Mouse (Mus musculus): ENCODE measurements around the gene Cadm3. TPM values are rescaled to one million over a fixed set of nuclear protein-coding genes. Genes with fewer than 3 reads are reported as not detected.

The Cadm3 gene
- total and polyA plus RNA-seq, 3 experiments, result 0.44 TPM; not detected in 2

DNA sequence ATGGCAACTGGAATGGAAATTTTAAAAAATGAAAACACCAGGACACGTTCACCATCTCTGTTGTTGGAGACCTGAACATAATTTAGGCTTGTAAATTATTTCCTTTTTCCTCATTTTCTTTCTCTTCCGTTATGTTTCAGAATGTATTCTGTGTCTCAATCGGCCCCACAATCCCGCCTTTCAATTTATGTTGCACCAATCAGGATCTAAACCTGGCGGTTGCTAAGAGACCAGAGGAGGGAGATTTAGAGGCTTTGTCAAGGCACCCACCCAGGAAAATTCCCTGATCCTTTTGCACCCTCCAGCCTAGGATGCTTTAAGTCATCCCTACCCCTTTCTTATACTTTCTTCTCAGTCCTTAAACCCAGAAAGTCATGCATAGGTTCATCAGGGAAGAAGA is 37.8 kb downstream of the Cadm3 start:
- TF ChIP-seq POLR2AphosphoS5 (IDR thresholded peaks at IDR 0.05; ENCODE audit: insufficient replicate concordance, low read depth, low read length), result no peak
- no peak for TF ChIP-seq TAL1 (conservative IDR thresholded peaks at IDR 0.05; ENCODE audit: low read depth, low read length)
- TF ChIP-seq GATA2 (IDR thresholded peaks at IDR 0.05; ENCODE audit: borderline replicate concordance, low read depth, low read length), result no peak
- TF ChIP-seq CTCF (IDR thresholded peaks at IDR 0.05; ENCODE audit: low read depth, low read length), result no peak
- TF ChIP-seq GATA1 (IDR thresholded peaks at IDR 0.05; ENCODE audit: borderline replicate concordance, low read length), result no peak
- no peak for DNase-seq (ENCODE audit: low spot score)
- H3K27me3 ChIP-seq (ENCODE audit: insufficient read depth, low read length), result no peaks in the 10 kb centered on the region
- no peaks in the 10 kb centered on the region for H3K36me3 ChIP-seq (replicated peaks)
- H3K4me3 ChIP-seq (ENCODE audit: low read depth, low read length), result no peak overlapping the region
- H3K4me1 ChIP-seq (ENCODE audit: insufficient read depth, low read depth, low read length), result peaks cover 15% of the 10 kb centered on the region; the same call in 1 of the 2 replicates
- ATAC-seq (ENCODE audit: extremely low read depth, insufficient number of reproducible peaks, low FRiP score, poor library complexity, severe bottlenecking), result no peak
- H3K9me3 ChIP-seq (replicated peaks), result peaks cover 17% of the 10 kb centered on the region

DNA sequence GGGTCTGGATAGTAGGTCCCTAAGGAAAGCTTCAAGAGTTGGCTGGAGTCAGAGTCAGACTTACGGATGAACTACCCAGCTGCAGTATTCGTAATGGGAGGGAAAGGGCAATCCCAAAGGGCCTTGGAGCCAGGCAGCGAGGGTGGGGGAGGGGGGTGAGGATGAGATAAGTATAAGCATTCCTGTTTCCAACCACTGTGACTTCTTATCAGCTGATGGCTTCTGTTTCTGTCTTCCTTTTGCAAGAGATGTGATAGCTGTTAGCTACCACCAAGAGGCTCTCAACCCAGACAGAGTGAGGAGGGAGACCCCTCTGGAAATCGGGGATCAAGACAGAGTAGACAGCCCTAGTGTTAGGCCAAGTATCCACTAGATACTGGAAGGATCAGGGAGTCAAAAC is 38.3 kb downstream of the Cadm3 start:
- no peaks in the 10 kb centered on the region for H3K36me3 ChIP-seq (replicated peaks)
- DNase-seq (ENCODE audit: low spot score), result no peak
- peak; percentile 54 for ATAC-seq (ENCODE audit: extremely low read depth, insufficient number of reproducible peaks, low FRiP score, poor library complexity, severe bottlenecking)

DNA sequence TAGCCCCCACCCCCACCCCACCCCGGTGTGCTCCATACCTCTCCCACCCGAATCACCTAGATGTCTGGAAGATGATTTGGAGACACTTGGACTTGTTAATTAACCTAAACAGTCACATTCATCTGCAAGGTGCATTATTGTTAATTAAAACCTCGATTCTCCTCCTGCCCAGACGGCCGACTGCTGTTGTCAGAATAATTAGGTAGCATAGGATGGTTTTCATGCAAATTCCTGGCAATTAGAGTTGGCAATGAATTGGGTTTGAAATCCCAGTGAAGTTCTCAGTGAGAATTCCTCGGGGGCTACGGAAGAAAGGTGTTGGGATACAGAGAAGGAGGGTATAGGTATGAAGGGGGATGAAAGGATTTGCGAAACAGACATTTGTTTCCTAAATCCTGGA is 39.0 kb downstream of the Cadm3 start:
- Histone ChIP-seq H3K27me3 (ENCODE audit: insufficient read depth, low read length) (no peaks in the 10 kb centered on the region), H3K4me1 (ENCODE audit: insufficient read depth, low read depth, low read length) (peaks cover 12% of the 10 kb centered on the region; the same call in 1 of the 2 replicates), H3K9me3 (replicated peaks) (peaks cover 13% of the 10 kb centered on the region), H3K4me3 (ENCODE audit: low read depth, low read length) (no peak overlapping the region), H3K36me3 (replicated peaks) (no peaks in the 10 kb centered on the region)
- no peak for TF ChIP-seq TAL1 (conservative IDR thresholded peaks at IDR 0.05; ENCODE audit: low read depth, low read length)
- no peak for TF ChIP-seq CTCF (IDR thresholded peaks at IDR 0.05; ENCODE audit: low read depth, low read length)
- TF ChIP-seq POLR2AphosphoS5 (IDR thresholded peaks at IDR 0.05; ENCODE audit: insufficient replicate concordance, low read depth, low read length), result no peak
- no peak for TF ChIP-seq GATA2 (IDR thresholded peaks at IDR 0.05; ENCODE audit: borderline replicate concordance, low read depth, low read length)
- no peak for TF ChIP-seq GATA1 (IDR thresholded peaks at IDR 0.05; ENCODE audit: borderline replicate concordance, low read length)
- no peak for ATAC-seq (ENCODE audit: extremely low read depth, insufficient number of reproducible peaks, low FRiP score, poor library complexity, severe bottlenecking)
- DNase-seq (ENCODE audit: low spot score), result no peak

More for the DNA sequence above, 38.3 kb downstream of the Cadm3 start:
- TF ChIP-seq GATA1 (IDR thresholded peaks at IDR 0.05; ENCODE audit: borderline replicate concordance, low read length), result no peak
- peak; percentile 34 for TF ChIP-seq TAL1 (conservative IDR thresholded peaks at IDR 0.05; ENCODE audit: low read depth, low read length)
- Histone ChIP-seq H3K4me3 (ENCODE audit: low read depth, low read length) (no peak overlapping the region), H3K4me1 (ENCODE audit: insufficient read depth, low read depth, low read length) (peaks cover 13% of the 10 kb centered on the region; the same call in 1 of the 2 replicates), H3K9me3 (replicated peaks) (peaks cover 14% of the 10 kb centered on the region), H3K27me3 (ENCODE audit: insufficient read depth, low read length) (no peaks in the 10 kb centered on the region)

DNA sequence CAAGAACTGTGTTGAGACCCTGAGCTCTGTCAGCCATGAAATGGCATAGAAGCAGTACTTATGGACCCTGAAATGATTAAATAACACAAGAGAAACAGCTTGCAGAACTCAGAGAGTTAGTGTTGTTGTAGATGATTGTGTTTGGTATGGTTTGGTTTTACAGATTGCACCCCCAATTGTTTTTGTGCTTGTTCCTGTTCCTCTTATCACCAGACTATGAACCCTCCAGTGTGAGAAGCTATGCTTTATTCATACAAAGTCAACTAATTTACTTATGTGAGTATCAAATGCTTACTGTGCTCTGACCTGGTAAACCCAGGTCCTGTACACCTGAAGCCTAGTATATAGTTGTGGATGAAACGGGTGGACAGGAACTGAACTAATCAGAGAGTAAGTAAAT is 40.9 kb downstream of the Cadm3 start:
- TF ChIP-seq POLR2AphosphoS5 (IDR thresholded peaks at IDR 0.05; ENCODE audit: insufficient replicate concordance, low read depth, low read length), result no peak
- no peak for TF ChIP-seq GATA2 (IDR thresholded peaks at IDR 0.05; ENCODE audit: borderline replicate concordance, low read depth, low read length)
- TF ChIP-seq CTCF (IDR thresholded peaks at IDR 0.05; ENCODE audit: low read depth, low read length), result no peak
- no peak for TF ChIP-seq TAL1 (conservative IDR thresholded peaks at IDR 0.05; ENCODE audit: low read depth, low read length)
- no peak for TF ChIP-seq GATA1 (IDR thresholded peaks at IDR 0.05; ENCODE audit: borderline replicate concordance, low read length)
- H3K4me3 ChIP-seq (ENCODE audit: low read depth, low read length), result no peak overlapping the region
- H3K36me3 ChIP-seq (replicated peaks), result no peaks in the 10 kb centered on the region
- peaks cover 3% of the 10 kb centered on the region; the same call in 1 of the 2 replicates for H3K9me3 ChIP-seq (replicated peaks)
- H3K4me1 ChIP-seq (ENCODE audit: insufficient read depth, low read depth, low read length), result peaks cover 14% of the 10 kb centered on the region
- no peaks in the 10 kb centered on the region for H3K27me3 ChIP-seq (ENCODE audit: insufficient read depth, low read length)
- no peak for DNase-seq (ENCODE audit: low spot score)
- no peak for ATAC-seq (ENCODE audit: extremely low read depth, insufficient number of reproducible peaks, low FRiP score, poor library complexity, severe bottlenecking)

DNA sequence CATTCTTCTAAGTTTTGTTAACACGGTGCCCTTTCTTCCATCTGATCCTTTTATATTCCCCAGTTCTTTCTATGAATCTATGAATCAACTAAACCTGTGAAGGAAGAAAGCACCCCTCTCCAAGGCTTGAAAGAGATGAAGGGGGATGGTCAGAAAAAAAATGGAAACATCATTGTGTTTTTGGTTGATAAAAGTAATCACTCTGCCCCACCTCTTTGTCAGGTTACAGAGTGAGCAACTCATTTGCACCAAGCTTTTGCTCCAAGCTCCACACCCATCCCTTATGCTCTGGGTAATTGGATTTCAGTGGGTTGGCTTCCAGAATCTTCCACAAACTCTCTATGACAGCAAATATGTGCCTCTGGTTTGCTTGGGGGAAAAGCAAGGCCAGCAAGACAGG is 42.1 kb downstream of the Cadm3 start:
- Histone ChIP-seq H3K36me3 (replicated peaks) (no peaks in the 10 kb centered on the region), H3K27me3 (ENCODE audit: insufficient read depth, low read length) (no peaks in the 10 kb centered on the region), H3K4me3 (ENCODE audit: low read depth, low read length) (no peak overlapping the region), H3K4me1 (ENCODE audit: insufficient read depth, low read depth, low read length) (peaks cover 16% of the 10 kb centered on the region), H3K9me3 (replicated peaks) (no peaks in the 10 kb centered on the region)
- TF ChIP-seq POLR2AphosphoS5 (IDR thresholded peaks at IDR 0.05; ENCODE audit: insufficient replicate concordance, low read depth, low read length) (no peak), CTCF (IDR thresholded peaks at IDR 0.05; ENCODE audit: low read depth, low read length) (no peak), GATA1 (IDR thresholded peaks at IDR 0.05; ENCODE audit: borderline replicate concordance, low read length) (no peak), GATA2 (IDR thresholded peaks at IDR 0.05; ENCODE audit: borderline replicate concordance, low read depth, low read length) (no peak), TAL1 (conservative IDR thresholded peaks at IDR 0.05; ENCODE audit: low read depth, low read length) (no peak)
- DNase-seq (ENCODE audit: low spot score) (no peak), ATAC-seq (ENCODE audit: extremely low read depth, insufficient number of reproducible peaks, low FRiP score, poor library complexity, severe bottlenecking) (no peak)

DNA sequence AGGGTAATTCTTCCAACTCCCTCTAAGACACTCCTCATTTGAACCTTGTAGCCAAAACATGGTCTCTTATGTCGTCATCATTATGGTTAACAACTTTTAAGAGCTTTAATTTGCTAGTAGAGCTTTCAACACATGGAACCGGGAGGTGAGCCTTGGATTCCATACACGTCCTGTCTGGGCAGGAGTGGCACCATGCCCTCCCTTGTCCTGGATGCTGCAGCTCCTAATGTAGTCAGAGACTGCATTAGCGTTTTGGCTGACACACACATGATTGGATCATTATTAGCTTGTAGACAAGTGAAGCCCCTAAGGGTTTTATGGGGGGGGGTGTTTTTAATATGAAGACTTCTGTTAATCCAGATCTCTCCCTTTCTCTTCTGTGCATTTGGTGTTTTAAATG is 42.5 kb downstream of the Cadm3 start:
- H3K9me3 ChIP-seq (replicated peaks), result no peaks in the 10 kb centered on the region
- H3K27me3 ChIP-seq (ENCODE audit: insufficient read depth, low read length), result no peaks in the 10 kb centered on the region
- DNase-seq (ENCODE audit: low spot score) (no peak), ATAC-seq (ENCODE audit: extremely low read depth, insufficient number of reproducible peaks, low FRiP score, poor library complexity, severe bottlenecking) (no peak)
- H3K4me3 ChIP-seq (ENCODE audit: low read depth, low read length), result no peak overlapping the region
- TF ChIP-seq GATA2 (IDR thresholded peaks at IDR 0.05; ENCODE audit: borderline replicate concordance, low read depth, low read length), result no peak
- TF ChIP-seq POLR2AphosphoS5 (IDR thresholded peaks at IDR 0.05; ENCODE audit: insufficient replicate concordance, low read depth, low read length), result no peak
- no peak for TF ChIP-seq TAL1 (conservative IDR thresholded peaks at IDR 0.05; ENCODE audit: low read depth, low read length)
- no peak for TF ChIP-seq CTCF (IDR thresholded peaks at IDR 0.05; ENCODE audit: low read depth, low read length)
- no peak for TF ChIP-seq GATA1 (IDR thresholded peaks at IDR 0.05; ENCODE audit: borderline replicate concordance, low read length)
- peaks cover 16% of the 10 kb centered on the region for H3K4me1 ChIP-seq (ENCODE audit: insufficient read depth, low read depth, low read length)
- H3K36me3 ChIP-seq (replicated peaks), result no peaks in the 10 kb centered on the region
